Mouse (Mus musculus) kidney, postnatal 10 days (tissue): ENCODE data around the gene Extl1.

Source experiments
- DNase-seq: peaks from one replicate; pipeline ENCODE4 v3.0.0; 2021; ENCODE audit warnings: mixed read lengths

The Extl1 gene

DNA sequence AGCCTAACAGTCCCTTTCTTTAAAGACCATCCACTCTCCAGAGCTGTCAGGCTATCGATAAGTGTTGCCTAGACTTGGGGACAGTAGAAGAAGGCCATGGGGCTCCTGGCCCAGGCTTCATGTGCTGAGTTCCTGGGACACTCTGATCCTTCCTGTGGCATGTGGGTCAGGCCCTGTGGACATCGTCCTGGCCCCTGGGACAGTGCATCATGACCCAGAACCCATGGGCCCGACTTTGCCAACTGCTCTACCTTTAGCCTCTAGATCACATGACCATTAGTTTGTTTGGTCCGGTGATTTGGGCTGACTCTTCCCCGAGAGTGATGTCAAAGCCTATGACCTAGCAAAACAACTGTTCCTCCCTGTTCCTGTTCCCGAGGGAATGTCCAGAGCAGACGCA is 73.5 kb downstream of the Extl1 start:
- DNase-seq, result no peak

DNA sequence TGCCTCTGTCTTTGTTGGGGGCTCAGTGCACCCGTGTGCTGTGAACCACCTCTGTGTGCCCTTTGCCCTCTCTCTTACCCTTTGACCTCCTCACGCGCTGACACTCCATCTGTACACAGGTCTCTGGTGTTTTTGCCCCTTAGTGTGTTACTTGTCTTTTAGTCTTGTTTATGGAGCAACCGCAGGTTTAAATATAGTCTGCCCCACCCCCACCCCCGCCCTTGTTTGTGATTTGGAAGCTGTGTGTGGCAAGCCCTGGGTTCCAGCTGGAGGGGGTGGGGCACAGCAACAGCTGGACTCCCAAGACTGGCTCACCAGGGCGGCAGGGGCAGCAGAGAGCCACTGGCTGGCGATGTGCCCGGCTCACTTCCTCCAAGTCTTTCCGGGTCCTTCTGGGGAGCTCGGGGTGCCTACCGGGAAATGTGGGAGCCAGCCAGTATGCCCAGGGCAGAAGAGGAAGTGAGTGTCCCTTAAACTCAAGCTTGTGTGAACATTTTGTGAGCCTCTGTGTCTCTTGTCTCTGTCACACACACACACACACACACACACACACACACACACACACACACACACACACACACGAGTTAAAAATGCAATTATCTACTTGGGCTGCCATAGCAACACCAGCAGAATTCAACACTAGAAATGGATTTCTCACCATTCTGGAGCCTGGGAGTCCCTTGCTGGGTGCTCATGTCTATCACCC is 76.1 kb downstream of the Extl1 start:
- DNase-seq, result peak; percentile 83

DNA sequence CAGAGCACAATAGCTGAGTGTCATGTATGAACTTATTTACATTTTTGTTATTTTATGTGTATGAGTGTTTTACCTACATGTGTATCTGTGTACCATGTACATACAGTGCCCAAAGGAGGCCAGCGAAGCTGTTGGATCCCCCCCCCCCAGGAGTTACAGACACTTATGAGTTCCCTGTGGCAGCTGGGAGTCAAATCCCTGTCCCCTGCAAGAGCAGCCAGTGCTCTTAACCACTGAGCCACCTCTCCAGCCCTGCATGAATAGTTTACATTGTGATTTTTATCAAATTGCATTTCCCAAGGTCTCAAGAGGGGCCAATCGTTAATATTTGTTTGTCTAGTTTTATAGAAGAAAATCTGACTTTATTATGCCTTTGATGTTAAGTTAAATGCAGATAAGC is 76.7 kb downstream of the Extl1 start:
- DNase-seq, result no peak
